Mouse (Mus musculus) neural tube, embryonic 14.5 days (tissue): ENCODE results near the gene Fry. TPM values are rescaled to one million over a fixed set of nuclear protein-coding genes. Genes with fewer than 3 reads are reported as not detected.

ENCODE experiments used
- ATAC-seq: fragments of 200-750 bp; cut with Nextera tagmentation; 2 replicates; pipeline ENCODE4 v1.8.0; 2017; ENCODE audit warnings: low read depth, mild to moderate bottlenecking, moderate TSS enrichment, moderate library complexity
- H3K27ac ChIP-seq: fragments of 300-500 bp; sonication (generic); 2 replicates; pipeline ENCODE4 v1.5.1; 2014; ENCODE audit warnings: low read depth, mild to moderate bottlenecking, control low read depth, low read length, moderate library complexity, mixed read lengths
- H3K27me3 ChIP-seq: fragments of 300-500 bp; sonication (generic); 2 replicates; pipeline ENCODE4 v1.6.1; 2014; ENCODE audit warnings: low read length; ENCODE audit not compliant: control insufficient read depth, insufficient read depth
- H3K36me3 ChIP-seq: fragments of 300-500 bp; sonication (generic); 2 replicates; pipeline ENCODE4 v1.6.1; 2014; ENCODE audit warnings: low read length, mixed read lengths; ENCODE audit not compliant: control insufficient read depth, insufficient read depth
- H3K4me1 ChIP-seq: fragments of 300-500 bp; sonication (generic); 2 replicates; pipeline ENCODE4 v1.6.1; 2014; ENCODE audit warnings: low read length; ENCODE audit not compliant: control insufficient read depth, insufficient read depth
- H3K4me2 ChIP-seq: fragments of 300-500 bp; sonication (generic); 2 replicates; pipeline ENCODE4 v1.6.1; 2014; ENCODE audit warnings: mild to moderate bottlenecking, low read depth, low read length, control low read depth
- H3K4me3 ChIP-seq: fragments of 300-500 bp; sonication (generic); 2 replicates; pipeline ENCODE4 v1.5.1; 2014; ENCODE audit warnings: low read depth, low read length, control low read depth, mixed read lengths
- H3K9ac ChIP-seq: fragments of 300-500 bp; sonication (generic); replicated peaks from 2 replicates; pipeline ENCODE4 v1.6.1; 2014; ENCODE audit warnings: low read depth, mild to moderate bottlenecking, control low read depth, low read length, mixed read lengths
- H3K9me3 ChIP-seq: fragments of 300-500 bp; sonication (generic); 2 replicates; pipeline ENCODE4 v1.6.1; 2016; ENCODE audit warnings: low read length; ENCODE audit not compliant: control insufficient read depth
- WGBS: fragments of 180-500 bp; shearing (Covaris S2); extraction: QIAGEN DNeasy Blood & Tissue Kit; methylation state at CpG from one replicate; pipeline ENCODE4 v1.1.7; 2014; 5-methylcytosine and 5-hydroxymethylcytosine counted together
- polyA plus RNA-seq: library from polyadenylated mRNA; unstranded; fragments of >200 nt; fragmentation: Nextera tagmentation; extraction: Ambion mirVana; gene quantifications from 2 replicates; pipeline ENCODE4 v1.2.1, GENCODE M21; 2014

The Fry gene
- polyA plus RNA-seq, 1 experiment from 2014 or later: 85.1 TPM

- H3K27ac ChIP-seq: no peak overlapping the region
- no peak overlapping the region for H3K4me3 ChIP-seq
- H3K9ac ChIP-seq: no peak overlapping the region
- no peaks in the 10 kb centered on the region for H3K9me3 ChIP-seq
- no peaks in the 10 kb centered on the region for H3K27me3 ChIP-seq
- H3K4me1 ChIP-seq: no peaks in the 10 kb centered on the region
- H3K4me2 ChIP-seq: no peak overlapping the region
- no peaks in the 10 kb centered on the region for H3K36me3 ChIP-seq
- ATAC-seq: no peak
- WGBS: 70% methylated on average over 4 of the region's 4 CpGs
Observed at GRCm38 (mm10) chr5:150122095-150122494, 3.6 kb downstream of the Fry start.

GRCm38 (mm10) chr5:150122571-150122970 lies 4.1 kb downstream of the Fry start:
- Histone ChIP-seq H3K9me3 (no peaks in the 10 kb centered on the region), H3K4me1 (no peaks in the 10 kb centered on the region), H3K4me3 (no peak overlapping the region), H3K27ac (no peak overlapping the region), H3K4me2 (no peak overlapping the region), H3K36me3 (no peaks in the 10 kb centered on the region), H3K27me3 (no peaks in the 10 kb centered on the region), H3K9ac (no peak overlapping the region)
- WGBS: 86% methylated on average over 2 of the region's 2 CpGs
- no peak for ATAC-seq

- 76% methylated on average over 9 of the region's 9 CpGs for WGBS
- no peak overlapping the region for H3K9ac ChIP-seq
- no peak overlapping the region for H3K27ac ChIP-seq
- ATAC-seq: no peak
- 0 out of 2 replicates have a peak, but pooled peaks cover 3% of the 10 kb centered on the region for H3K4me1 ChIP-seq
- no peak overlapping the region for H3K4me3 ChIP-seq
- no peaks in the 10 kb centered on the region for H3K36me3 ChIP-seq
- no peaks in the 10 kb centered on the region for H3K9me3 ChIP-seq
- H3K4me2 ChIP-seq: no peak overlapping the region
- H3K27me3 ChIP-seq: no peaks in the 10 kb centered on the region
Observed at GRCm38 (mm10) chr5:150125920-150126319, 7.5 kb downstream of the Fry start.

DNA sequence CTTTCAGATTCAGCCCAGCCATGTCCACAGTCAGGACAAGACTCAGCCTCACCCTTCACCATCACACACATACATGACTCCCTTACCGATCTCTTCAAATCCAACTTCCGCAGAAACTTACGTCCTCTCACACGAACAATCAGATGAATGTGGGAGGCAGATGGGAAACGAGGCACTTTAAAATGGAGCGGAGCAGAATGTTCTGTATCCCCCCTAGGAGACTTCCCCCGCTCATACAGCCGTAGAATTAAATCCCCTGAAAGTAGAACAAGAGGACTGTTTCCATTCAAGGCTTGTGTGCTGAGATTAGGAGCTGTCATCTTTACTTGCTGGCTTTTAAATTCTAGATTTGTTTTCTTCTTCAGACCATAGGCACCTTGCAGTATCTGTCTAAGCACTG lies 10.0 kb downstream of the Fry start:
- H3K4me1 ChIP-seq: 0 out of 2 replicates have a peak, but pooled peaks cover 3% of the 10 kb centered on the region
- H3K4me3 ChIP-seq: no peak overlapping the region
- no peaks in the 10 kb centered on the region for H3K36me3 ChIP-seq
- H3K9ac ChIP-seq: no peak overlapping the region
- 58% methylated on average over 8 of the region's 8 CpGs for WGBS
- H3K9me3 ChIP-seq: no peaks in the 10 kb centered on the region
- no peak overlapping the region for H3K27ac ChIP-seq
- ATAC-seq: no peak
- H3K4me2 ChIP-seq: no peak overlapping the region
- no peaks in the 10 kb centered on the region for H3K27me3 ChIP-seq

DNA sequence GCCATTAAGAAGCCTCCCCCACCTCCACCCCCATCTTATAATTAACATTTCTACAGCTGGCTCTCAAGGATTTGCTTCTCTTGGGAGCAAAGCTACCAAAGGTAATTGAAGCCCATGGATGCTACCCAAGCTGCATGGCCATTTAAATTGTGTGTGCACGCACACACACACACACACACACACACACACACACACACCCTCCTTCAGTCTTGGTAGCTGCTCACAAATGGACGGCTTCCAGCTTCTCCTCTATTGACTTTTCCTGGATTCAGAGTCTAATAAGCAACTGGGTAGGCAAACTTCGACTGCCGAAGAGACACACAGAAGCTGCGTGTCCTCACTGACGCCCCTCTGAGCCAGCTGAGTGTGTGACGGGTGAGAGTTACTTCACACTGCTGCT lies 11.7 kb downstream of the Fry start:
- Histone ChIP-seq H3K27ac (no peak overlapping the region), H3K9me3 (no peaks in the 10 kb centered on the region), H3K4me1 (0 out of 2 replicates have a peak, but pooled peaks cover 3% of the 10 kb centered on the region), H3K36me3 (no peaks in the 10 kb centered on the region), H3K27me3 (no peaks in the 10 kb centered on the region), H3K4me2 (no peak overlapping the region), H3K9ac (no peak overlapping the region), H3K4me3 (no peak overlapping the region)
- WGBS: 58% methylated on average over 7 of the region's 7 CpGs
- ATAC-seq: no peak

GRCm38 (mm10) chr5:150131166-150131565 lies 12.7 kb downstream of the Fry start:
- Histone ChIP-seq H3K9me3 (no peaks in the 10 kb centered on the region), H3K9ac (no peak overlapping the region), H3K4me3 (no peak overlapping the region), H3K36me3 (no peaks in the 10 kb centered on the region), H3K27ac (no peak overlapping the region), H3K27me3 (no peaks in the 10 kb centered on the region), H3K4me2 (no peak overlapping the region), H3K4me1 (peaks cover 5% of the 10 kb centered on the region; the same call in 1 of the 2 replicates)
- ATAC-seq: peak; percentile 18; the same call in 1 of the 2 replicates
- 46% methylated on average over 7 of the region's 7 CpGs for WGBS

GRCm38 (mm10) chr5:150134651-150135050 lies 16.2 kb downstream of the Fry start:
- no peak overlapping the region for H3K4me3 ChIP-seq
- H3K4me1 ChIP-seq: peaks cover 5% of the 10 kb centered on the region; the same call in 1 of the 2 replicates
- H3K9ac ChIP-seq: no peak overlapping the region
- H3K9me3 ChIP-seq: no peaks in the 10 kb centered on the region
- no peaks in the 10 kb centered on the region for H3K27me3 ChIP-seq
- no peaks in the 10 kb centered on the region for H3K36me3 ChIP-seq
- 93% methylated on average over 3 of the region's 3 CpGs for WGBS
- ATAC-seq: no peak
- H3K4me2 ChIP-seq: no peak overlapping the region
- H3K27ac ChIP-seq: no peak overlapping the region

GRCm38 (mm10) chr5:150135529-150135928 lies 17.1 kb downstream of the Fry start:
- Histone ChIP-seq H3K36me3 (no peaks in the 10 kb centered on the region), H3K27ac (no peak overlapping the region), H3K4me1 (peaks cover 5% of the 10 kb centered on the region; the same call in 1 of the 2 replicates), H3K4me2 (no peak overlapping the region), H3K9ac (no peak overlapping the region), H3K27me3 (no peaks in the 10 kb centered on the region), H3K9me3 (no peaks in the 10 kb centered on the region), H3K4me3 (no peak overlapping the region)
- 74% methylated on average over 13 of the region's 13 CpGs for WGBS
- ATAC-seq: no peak

GRCm38 (mm10) chr5:150137772-150138451 lies 19.5 kb downstream of the Fry start:
- H3K27me3 ChIP-seq: no peaks in the 10 kb centered on the region
- WGBS: 41% methylated on average over 9 of the region's 9 CpGs
- H3K36me3 ChIP-seq: no peaks in the 10 kb centered on the region
- H3K27ac ChIP-seq: no peak overlapping the region
- no peak overlapping the region for H3K4me3 ChIP-seq
- no peaks in the 10 kb centered on the region for H3K9me3 ChIP-seq
- H3K4me2 ChIP-seq: no peak overlapping the region
- H3K9ac ChIP-seq: no peak overlapping the region
- peaks cover 5% of the 10 kb centered on the region; the same call in 1 of the 2 replicates for H3K4me1 ChIP-seq
- no peak for ATAC-seq
